Mouse (Mus musculus) MN1 (cell line): ENCODE data around the gene Gm20855.
"Not testable (repeated sequence)": the region's sequence is repeated elsewhere in the genome, so short reads cannot be mapped to it uniquely, and the experiment has no call there.

Source experiments
- DNase-seq: peaks from one replicate; pipeline ENCODE4 v3.0.0-alpha.2; 2016; ENCODE audit warnings: low spot score

Gene Gm20855

DNA sequence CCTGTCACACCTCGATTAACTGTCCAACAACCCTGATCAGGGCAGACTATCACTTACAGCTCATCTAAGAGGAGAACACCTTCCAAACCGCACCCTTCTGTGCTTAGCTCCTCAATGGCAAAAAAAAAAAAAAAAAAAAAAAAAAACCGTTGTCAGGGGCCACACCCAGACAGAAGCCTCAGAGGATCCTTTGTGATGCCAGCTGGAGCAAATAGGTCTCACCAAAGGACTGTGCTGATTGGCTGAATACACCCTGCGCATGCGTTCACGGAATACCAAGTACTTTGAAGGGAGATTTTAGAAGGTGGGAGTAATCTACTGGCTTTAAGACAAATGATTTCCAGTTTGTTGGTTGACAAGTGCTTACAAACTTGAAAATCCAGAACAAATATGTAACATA, at the start of gene Gm20855:
Gene Gm20855 (minus strand): TSS at position 101 of the 400 bp plus-strand sequence.
- not testable (repeated sequence) for DNase-seq
